20 mouse cellular contexts compared by ENCODE assay signal in genomic region chr7:82793111-82793510, GRCm38 (mm10).
"Had no signal": no experiment of that assay in that cellular context is flagged by ENCODE, and none has a peak within 500 bp of the region (broad histone marks: within the 10 kb centered on the region; RNA-seq: fewer than 3 reads in every experiment).

No protein-coding gene starts in this region.

- H3K4me2 ChIP-seq: kidney, embryonic 15.5 days; limb, embryonic 13.5 days; liver, embryonic 12.5 days; liver, embryonic 15.5 days; lung, embryonic 15.5 days; midbrain, embryonic 11.5 days had no signal

- H3K27ac ChIP-seq: kidney, embryonic 15.5 days; limb, embryonic 10.5 days; limb, embryonic 13.5 days; liver, embryonic 12.5 days; liver, embryonic 15.5 days; stomach, postnatal 0 days had no signal

- DNase-seq: kidney, adult 2 months; kidney, postnatal 14 days; kidney, postnatal 4 days; liver; lung, adult 18-20 months; lung, postnatal 10 days; lung, postnatal 36 days; midbrain, embryonic 14.5 days; right cerebral cortex, adult 18-20 months; right cerebral cortex, postnatal 14 days; right cerebral cortex, postnatal 4 days; thymus, postnatal 25 days had no signal

- H3K9me3 ChIP-seq: kidney, embryonic 15.5 days; limb, embryonic 10.5 days; limb, embryonic 13.5 days; liver, embryonic 12.5 days; liver, embryonic 15.5 days; lung, embryonic 15.5 days had no signal

- H3K36me3 ChIP-seq: kidney, embryonic 15.5 days; limb, embryonic 10.5 days; limb, embryonic 13.5 days; liver, embryonic 12.5 days; liver, embryonic 15.5 days; lung, embryonic 15.5 days had no signal

- H3K27me3 ChIP-seq: kidney, embryonic 15.5 days; limb, embryonic 13.5 days; liver, embryonic 12.5 days; liver, embryonic 15.5 days; lung, embryonic 15.5 days had no signal

- H3K9ac ChIP-seq: kidney, embryonic 15.5 days; limb, embryonic 13.5 days; liver, embryonic 12.5 days; liver, embryonic 15.5 days; lung, embryonic 15.5 days had no signal

- H3K4me1 ChIP-seq: kidney, embryonic 15.5 days; limb, embryonic 10.5 days; liver, embryonic 12.5 days; liver, embryonic 15.5 days had no signal

- ATAC-seq: liver, embryonic 12.5 days had no signal

- H3K4me3 ChIP-seq: kidney, embryonic 15.5 days; limb, embryonic 10.5 days; limb, embryonic 13.5 days; liver, embryonic 12.5 days; liver, embryonic 15.5 days; lung, embryonic 15.5 days had no signal
